Mouse (Mus musculus): Measurements from ENCODE around the gene Zc3h13. TPM values are rescaled to one million over a fixed set of nuclear protein-coding genes. Genes with fewer than 3 reads are reported as not detected.
A peak's percentile ranks its signal among the peaks of the same experiment; 100 is the strongest.

Zc3h13 gene
- 13.4 and 21.4 TPM in 2 replicates for polyA plus RNA-seq (2012; ENCODE audit: insufficient read depth, low replicate concordance)

DNA sequence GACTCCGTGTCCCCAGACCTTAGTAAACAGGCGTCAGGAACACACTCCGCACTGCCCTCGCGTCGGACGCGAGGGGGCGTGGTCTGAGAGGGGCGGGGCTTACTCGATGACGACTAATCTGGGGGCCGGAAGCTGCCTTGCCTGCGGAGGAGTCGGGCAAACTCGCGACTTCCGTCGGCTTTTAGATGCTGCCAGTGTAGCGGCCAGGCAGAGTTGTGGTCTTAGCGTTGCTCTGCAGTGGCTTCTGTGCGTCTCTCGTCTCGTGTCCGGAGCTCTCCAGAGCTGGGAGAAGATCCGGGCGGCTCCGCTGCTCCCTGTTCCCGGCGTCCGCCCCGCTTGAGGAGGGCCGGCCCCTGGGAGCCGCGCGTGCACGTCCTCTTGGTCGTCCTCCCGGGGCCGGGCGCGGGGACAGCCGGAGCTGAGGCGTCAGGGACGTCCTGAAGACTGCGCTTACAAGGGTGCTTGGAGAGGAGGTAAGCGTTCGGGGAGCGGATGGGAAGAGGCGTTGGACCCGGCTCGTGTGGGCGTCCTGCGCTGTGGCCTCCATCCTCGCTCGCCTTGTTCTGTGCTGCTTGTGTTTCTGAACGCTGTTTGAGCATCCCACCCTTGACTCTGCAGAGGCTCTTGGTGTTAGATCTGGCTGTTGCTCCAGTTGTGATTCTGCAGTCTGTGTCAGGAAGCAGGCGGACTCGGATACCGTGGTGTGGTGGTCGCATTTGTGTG, at the start of gene Zc3h13:
Gene Zc3h13 (plus strand): TSS at position 181 of the 723 bp plus-strand sequence.
- TF ChIP-seq FLI1 (IDR thresholded peaks at IDR 0.05; ENCODE audit: low read length), result peak; percentile 65; the same call in 1 of the 2 replicates
- TF ChIP-seq GATA1 (IDR thresholded peaks at IDR 0.05; ENCODE audit: borderline replicate concordance, low read length), result no peak
- H3K27me3 ChIP-seq (replicated peaks), result peaks cover 2% of the 10 kb centered on the region
- H3K4me3 ChIP-seq (replicated peaks), result peak within 1 kb of the TSS; percentile 96
- peaks cover 26% of the 10 kb centered on the region for H3K4me1 ChIP-seq
- H3K9me3 ChIP-seq, result no peaks in the 10 kb centered on the region
- peaks cover 2% of the 10 kb centered on the region for H3K36me3 ChIP-seq (replicated peaks; ENCODE audit: low read length)

GRCm38 (mm10) chr14:75235552-75235951, 48.6 kb upstream of the Zc3h13 start:
- H3K4me3 ChIP-seq (replicated peaks), result no peak overlapping the region
- no peaks in the 10 kb centered on the region for H3K9me3 ChIP-seq
- TF ChIP-seq FLI1 (IDR thresholded peaks at IDR 0.05; ENCODE audit: low read length) (no peak), GATA1 (IDR thresholded peaks at IDR 0.05; ENCODE audit: borderline replicate concordance, low read length) (no peak)
- H3K4me1 ChIP-seq, result peaks cover 45% of the 10 kb centered on the region
- H3K36me3 ChIP-seq (replicated peaks; ENCODE audit: low read length), result no peaks in the 10 kb centered on the region
- H3K27me3 ChIP-seq (replicated peaks), result no peaks in the 10 kb centered on the region

GRCm38 (mm10) chr14:75235955-75236635, 48.1 kb upstream of the Zc3h13 start:
- Histone ChIP-seq H3K4me1 (peaks cover 40% of the 10 kb centered on the region), H3K27me3 (replicated peaks) (no peaks in the 10 kb centered on the region), H3K9me3 (no peaks in the 10 kb centered on the region), H3K36me3 (replicated peaks; ENCODE audit: low read length) (no peaks in the 10 kb centered on the region), H3K4me3 (replicated peaks) (no peak overlapping the region)
- TF ChIP-seq FLI1 (IDR thresholded peaks at IDR 0.05; ENCODE audit: low read length), result no peak
- TF ChIP-seq GATA1 (IDR thresholded peaks at IDR 0.05; ENCODE audit: borderline replicate concordance, low read length), result no peak

GRCm38 (mm10) chr14:75236636-75237003, 47.6 kb upstream of the Zc3h13 start:
- Histone ChIP-seq H3K27me3 (replicated peaks) (no peaks in the 10 kb centered on the region), H3K4me3 (replicated peaks) (no peak overlapping the region), H3K36me3 (replicated peaks; ENCODE audit: low read length) (no peaks in the 10 kb centered on the region), H3K9me3 (no peaks in the 10 kb centered on the region), H3K4me1 (peaks cover 35% of the 10 kb centered on the region)
- TF ChIP-seq GATA1 (IDR thresholded peaks at IDR 0.05; ENCODE audit: borderline replicate concordance, low read length) (no peak), FLI1 (IDR thresholded peaks at IDR 0.05; ENCODE audit: low read length) (no peak)

- H3K36me3 ChIP-seq (replicated peaks; ENCODE audit: low read length), result no peaks in the 10 kb centered on the region
- no peak for TF ChIP-seq GATA1 (IDR thresholded peaks at IDR 0.05; ENCODE audit: borderline replicate concordance, low read length)
- TF ChIP-seq FLI1 (IDR thresholded peaks at IDR 0.05; ENCODE audit: low read length), result no peak
- H3K27me3 ChIP-seq (replicated peaks), result no peaks in the 10 kb centered on the region
- peaks cover 36% of the 10 kb centered on the region for H3K4me1 ChIP-seq
- no peak overlapping the region for H3K4me3 ChIP-seq (replicated peaks)
- H3K9me3 ChIP-seq, result no peaks in the 10 kb centered on the region
Measured at GRCm38 (mm10) chr14:75237096-75237495, 47.1 kb upstream of the Zc3h13 start.

DNA sequence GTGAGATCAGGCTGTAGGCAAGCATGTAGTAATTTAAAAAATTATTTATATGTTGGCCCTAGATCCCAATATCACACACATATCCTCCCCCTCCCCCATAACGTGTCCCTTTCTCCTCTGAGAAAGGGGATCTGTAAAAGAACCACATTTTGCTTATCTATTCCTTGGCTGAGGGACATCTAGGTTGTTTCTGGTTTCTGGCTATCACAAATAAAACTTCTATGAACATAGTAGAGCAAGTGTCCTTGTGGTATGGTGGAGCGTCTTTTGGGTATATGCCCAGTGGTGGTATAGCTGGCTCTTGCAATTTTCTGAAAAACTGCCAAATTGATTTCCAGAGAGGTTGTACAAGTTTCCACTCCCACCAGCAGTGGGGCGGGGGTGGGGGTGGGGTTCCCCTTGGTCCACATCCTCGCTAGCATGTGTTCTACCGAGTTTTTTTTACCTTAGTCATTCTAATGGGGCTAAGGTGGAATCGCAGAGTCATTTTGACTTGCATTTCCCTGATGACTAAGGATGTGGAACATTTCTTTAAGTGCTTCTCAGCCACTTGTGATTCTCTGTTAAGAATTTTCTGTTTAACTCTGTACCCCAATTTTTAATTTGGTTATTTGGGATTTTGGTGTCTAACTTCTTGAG, 46.0 kb upstream of the Zc3h13 start:
- Histone ChIP-seq H3K9me3 (no peaks in the 10 kb centered on the region), H3K36me3 (replicated peaks; ENCODE audit: low read length) (no peaks in the 10 kb centered on the region), H3K4me3 (replicated peaks) (no peak overlapping the region), H3K27me3 (replicated peaks) (no peaks in the 10 kb centered on the region), H3K4me1 (peaks cover 35% of the 10 kb centered on the region)
- no peak for TF ChIP-seq GATA1 (IDR thresholded peaks at IDR 0.05; ENCODE audit: borderline replicate concordance, low read length)
- no peak for TF ChIP-seq FLI1 (IDR thresholded peaks at IDR 0.05; ENCODE audit: low read length)

- no peak for TF ChIP-seq FLI1 (IDR thresholded peaks at IDR 0.05; ENCODE audit: low read length)
- TF ChIP-seq GATA1 (IDR thresholded peaks at IDR 0.05; ENCODE audit: borderline replicate concordance, low read length), result no peak
- H3K36me3 ChIP-seq (replicated peaks; ENCODE audit: low read length), result no peaks in the 10 kb centered on the region
- H3K27me3 ChIP-seq (replicated peaks), result no peaks in the 10 kb centered on the region
- peaks cover 31% of the 10 kb centered on the region for H3K4me1 ChIP-seq
- no peaks in the 10 kb centered on the region for H3K9me3 ChIP-seq
- no peak within 1 kb of the TSS for H3K4me3 ChIP-seq (replicated peaks)
Measured at GRCm38 (mm10) chr14:75242087-75242486, 42.1 kb upstream of the Zc3h13 start, which contains the start of gene Cpb2. TSS of gene Cpb2 (plus strand) at chr14:75242287.

- TF ChIP-seq GATA1 (IDR thresholded peaks at IDR 0.05; ENCODE audit: borderline replicate concordance, low read length), result no peak
- TF ChIP-seq FLI1 (IDR thresholded peaks at IDR 0.05; ENCODE audit: low read length), result no peak
- Histone ChIP-seq H3K4me3 (replicated peaks) (no peak overlapping the region), H3K9me3 (peaks cover 5% of the 10 kb centered on the region), H3K4me1 (peaks cover 7% of the 10 kb centered on the region; the same call in 1 of the 2 replicates), H3K27me3 (replicated peaks) (no peaks in the 10 kb centered on the region), H3K36me3 (replicated peaks; ENCODE audit: low read length) (no peaks in the 10 kb centered on the region)
Measured at GRCm38 (mm10) chr14:75246024-75247000, 37.9 kb upstream of the Zc3h13 start.

- Histone ChIP-seq H3K4me3 (replicated peaks) (no peak overlapping the region), H3K27me3 (replicated peaks) (peaks cover 2% of the 10 kb centered on the region), H3K36me3 (replicated peaks; ENCODE audit: low read length) (no peaks in the 10 kb centered on the region), H3K4me1 (no peaks in the 10 kb centered on the region), H3K9me3 (peaks cover 7% of the 10 kb centered on the region)
- TF ChIP-seq FLI1 (IDR thresholded peaks at IDR 0.05; ENCODE audit: low read length) (no peak), GATA1 (IDR thresholded peaks at IDR 0.05; ENCODE audit: borderline replicate concordance, low read length) (no peak)
Measured at GRCm38 (mm10) chr14:75250432-75250831, 33.7 kb upstream of the Zc3h13 start.
